Mouse (Mus musculus) erythroblast, embryonic 14.5 days (primary cell): ENCODE measurements around the gene Gm128. TPM values are rescaled to one million over a fixed set of nuclear protein-coding genes. Genes with fewer than 3 reads are reported as not detected.
A peak's percentile ranks its signal among the peaks of the same experiment; 100 is the strongest.
"Not testable (repeated sequence)": the region's sequence is repeated elsewhere in the genome, so short reads cannot be mapped to it uniquely, and the experiment has no call there.

ENCODE experiments used
- H3K27me3 ChIP-seq: 2 replicates; pipeline ENCODE4 v1.6.1; 2012; ENCODE audit warnings: inconsistent platforms; ENCODE audit not compliant: control insufficient read depth
- H3K36me3 ChIP-seq: 2 replicates; pipeline ENCODE4 v1.6.1; 2012; ENCODE audit warnings: mild to moderate bottlenecking, inconsistent platforms; ENCODE audit not compliant: control insufficient read depth
- H3K4me1 ChIP-seq: 2 replicates; pipeline ENCODE4 v1.6.1; 2012; ENCODE audit warnings: inconsistent platforms; ENCODE audit not compliant: control insufficient read depth
- H3K4me3 ChIP-seq: replicated peaks from 2 replicates; pipeline ENCODE3; 2012; ENCODE audit warnings: moderate library complexity, mild to moderate bottlenecking, inconsistent platforms
- H3K9me3 ChIP-seq: 2 replicates; pipeline ENCODE4 v1.6.1; 2012; ENCODE audit warnings: low read length, inconsistent platforms, mixed read lengths; ENCODE audit not compliant: control insufficient read depth
- GATA1 ChIP-seq: IDR thresholded peaks from 2 replicates; pipeline ENCODE4 v1.6.1; 2012; ENCODE audit warnings: low read length, inconsistent platforms, mixed read lengths
- TAL1 ChIP-seq: IDR thresholded peaks from 3 replicates; pipeline ENCODE4 v1.6.1; 2012; ENCODE audit warnings: low read length, inconsistent platforms, mixed read lengths
- polyA plus RNA-seq: library from polyadenylated mRNA; stranded (reverse); fragments of >175 nt; gene quantifications from 2 replicates; pipeline ENCODE4 v1.2.3, GENCODE M21; 2012

The Gm128 gene
- polyA plus RNA-seq, 1 experiment = not detected

DNA sequence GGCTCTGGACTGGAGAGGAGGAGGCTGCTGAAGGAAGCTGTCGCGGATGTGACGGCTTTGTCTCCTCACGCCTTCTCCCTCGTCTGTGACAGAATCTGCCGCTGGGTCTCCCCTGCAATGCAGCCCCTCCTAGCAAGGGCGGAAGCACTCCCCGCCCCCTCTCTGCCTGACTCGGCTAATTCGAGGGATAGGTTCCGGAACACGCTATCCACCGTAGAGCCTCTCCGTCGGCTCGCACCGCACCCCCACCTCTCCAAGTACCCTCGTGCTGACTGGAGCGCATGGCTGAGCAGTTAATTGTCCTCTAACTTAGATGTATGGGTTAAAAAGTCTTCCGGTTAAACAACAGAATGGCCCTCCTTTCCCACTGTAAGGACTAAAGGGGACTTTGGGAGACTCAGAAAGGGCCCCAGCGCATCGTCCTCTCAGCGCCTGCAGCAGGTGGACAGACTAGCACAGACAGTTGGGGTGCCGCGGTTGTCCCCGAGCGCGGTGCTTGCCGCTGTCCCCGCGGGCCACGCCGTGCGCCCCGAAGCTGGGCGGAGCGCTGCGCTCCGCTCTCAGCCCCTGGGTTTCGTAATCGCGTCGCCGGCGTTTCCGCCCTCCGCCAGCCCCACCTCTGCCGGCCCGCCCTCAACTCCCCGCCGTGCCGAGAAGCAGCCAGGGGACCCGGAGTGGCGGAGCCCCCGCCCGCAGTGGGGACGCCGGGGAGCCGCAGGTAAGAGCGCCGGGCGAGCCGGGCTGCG lies 13.1 kb downstream of the Gm128 start, which contains the start of gene Cdc42se1:
Gene Cdc42se1, plus strand, starts transcription at position 585 of the 746 bp plus-strand sequence.
- H3K9me3 ChIP-seq = no peaks in the 10 kb centered on the region
- no peaks in the 10 kb centered on the region for H3K27me3 ChIP-seq
- H3K4me3 ChIP-seq = peak within 1 kb of the TSS; percentile 82
- peaks cover 37% of the 10 kb centered on the region for H3K36me3 ChIP-seq
- peaks cover 59% of the 10 kb centered on the region for H3K4me1 ChIP-seq
- no peak for TF ChIP-seq TAL1
- TF ChIP-seq GATA1 = no peak

DNA sequence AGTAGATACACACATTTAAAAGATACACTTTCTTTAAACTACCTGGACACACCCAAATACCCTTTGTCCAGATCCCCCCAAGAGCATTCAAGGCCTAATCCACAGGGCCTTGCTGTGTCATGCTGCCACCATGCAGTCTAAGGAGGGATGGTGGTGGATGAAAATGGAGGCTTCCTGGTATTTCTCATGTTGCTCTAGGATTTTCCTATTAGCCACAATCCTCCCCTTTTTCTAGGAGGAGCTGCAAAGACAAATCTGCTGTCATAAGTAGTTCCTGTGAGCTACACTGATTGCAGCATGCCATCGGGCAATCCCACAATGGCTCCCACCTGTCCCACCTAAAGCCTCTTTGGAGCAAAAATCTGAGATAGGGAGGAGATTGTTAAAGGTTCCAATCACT lies 14.2 kb downstream of the Gm128 start:
- H3K4me3 ChIP-seq = no peak overlapping the region
- H3K9me3 ChIP-seq = no peaks in the 10 kb centered on the region
- peaks cover 52% of the 10 kb centered on the region for H3K4me1 ChIP-seq
- TF ChIP-seq GATA1 (no peak), TAL1 (no peak)
- no peaks in the 10 kb centered on the region for H3K27me3 ChIP-seq
- peaks cover 31% of the 10 kb centered on the region for H3K36me3 ChIP-seq

DNA sequence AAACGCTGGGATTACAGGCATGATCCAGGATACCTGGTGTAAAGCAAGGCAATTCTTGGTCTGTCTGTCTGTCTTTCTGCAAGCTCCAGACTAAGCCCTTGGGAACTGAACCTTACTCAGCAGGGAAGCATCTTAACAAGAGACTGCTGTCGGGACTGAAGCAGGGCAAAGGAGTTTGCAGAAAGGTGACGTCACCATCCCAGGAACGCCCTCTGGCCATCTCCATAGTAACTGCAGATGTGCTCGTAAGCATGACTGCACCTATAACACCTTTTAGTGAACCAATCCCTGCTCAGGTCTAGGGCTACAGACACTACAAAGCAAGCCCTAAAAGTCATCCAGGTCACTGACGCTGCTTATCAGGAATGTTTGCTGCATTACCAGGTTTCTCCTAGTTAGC lies 17.1 kb downstream of the Gm128 start:
- Histone ChIP-seq H3K36me3 (peaks cover 24% of the 10 kb centered on the region), H3K9me3 (no peaks in the 10 kb centered on the region), H3K4me3 (no peak overlapping the region), H3K27me3 (no peaks in the 10 kb centered on the region), H3K4me1 (peaks cover 25% of the 10 kb centered on the region)
- TF ChIP-seq GATA1 (no peak), TAL1 (no peak)

DNA sequence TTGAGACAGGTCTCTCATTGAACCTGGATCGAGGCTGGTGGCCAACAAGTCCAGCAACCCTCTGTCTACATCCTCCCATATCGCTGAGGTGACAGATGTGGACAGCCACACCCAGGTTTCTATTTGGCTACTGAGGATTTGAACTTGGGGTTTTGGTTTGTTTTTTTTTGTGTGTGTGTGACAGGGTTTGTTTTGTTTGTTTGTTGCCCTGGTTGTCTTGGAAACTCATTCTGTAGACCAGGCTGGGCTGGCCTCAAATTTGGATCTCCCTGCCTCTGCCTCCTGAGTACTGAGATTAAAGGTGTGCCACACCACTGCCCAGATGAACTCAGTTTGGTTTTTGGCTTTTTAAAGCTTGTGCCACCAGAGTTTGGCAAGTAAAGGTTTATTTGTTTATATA lies 18.4 kb downstream of the Gm128 start:
- H3K9me3 ChIP-seq = no peaks in the 10 kb centered on the region
- peaks cover 24% of the 10 kb centered on the region for H3K36me3 ChIP-seq
- TF ChIP-seq GATA1 (no peak), TAL1 (no peak)
- H3K4me3 ChIP-seq = no peak overlapping the region
- H3K27me3 ChIP-seq = no peaks in the 10 kb centered on the region
- peaks cover 26% of the 10 kb centered on the region for H3K4me1 ChIP-seq

DNA sequence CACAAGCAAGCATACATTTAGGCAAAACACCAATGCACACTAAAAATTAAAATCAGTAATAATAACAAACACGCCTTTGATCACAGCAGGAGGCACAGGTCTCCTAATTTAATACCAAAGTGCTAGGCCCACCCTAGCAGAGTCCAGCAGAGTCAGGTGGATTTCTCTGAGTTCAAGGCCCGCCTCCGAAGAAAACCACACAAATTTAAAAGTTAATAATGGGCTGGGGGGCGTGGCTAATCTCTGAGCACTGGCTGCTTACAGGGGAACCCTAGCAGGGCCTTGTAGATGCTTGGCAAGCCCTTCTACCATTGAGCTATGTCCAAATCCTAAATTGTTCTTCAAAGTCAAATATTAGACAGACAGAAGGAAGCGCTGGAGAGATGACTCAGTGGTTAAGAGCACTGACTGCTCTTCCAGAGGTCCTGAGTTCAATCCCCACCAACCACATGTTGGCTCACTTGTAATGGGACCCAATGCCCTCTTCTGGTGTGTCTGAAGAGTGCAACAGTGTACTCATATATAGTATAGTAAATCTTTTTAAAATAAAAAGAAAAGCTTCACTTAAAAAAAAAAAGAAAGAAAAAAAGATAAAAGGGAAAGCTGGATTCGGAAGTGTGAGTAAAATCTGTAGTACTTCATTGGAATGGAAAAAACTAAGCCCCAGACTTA lies 22.8 kb downstream of the Gm128 start:
- Histone ChIP-seq H3K4me1 (peaks cover 42% of the 10 kb centered on the region), H3K4me3 (peak overlapping the region; percentile 68)

DNA sequence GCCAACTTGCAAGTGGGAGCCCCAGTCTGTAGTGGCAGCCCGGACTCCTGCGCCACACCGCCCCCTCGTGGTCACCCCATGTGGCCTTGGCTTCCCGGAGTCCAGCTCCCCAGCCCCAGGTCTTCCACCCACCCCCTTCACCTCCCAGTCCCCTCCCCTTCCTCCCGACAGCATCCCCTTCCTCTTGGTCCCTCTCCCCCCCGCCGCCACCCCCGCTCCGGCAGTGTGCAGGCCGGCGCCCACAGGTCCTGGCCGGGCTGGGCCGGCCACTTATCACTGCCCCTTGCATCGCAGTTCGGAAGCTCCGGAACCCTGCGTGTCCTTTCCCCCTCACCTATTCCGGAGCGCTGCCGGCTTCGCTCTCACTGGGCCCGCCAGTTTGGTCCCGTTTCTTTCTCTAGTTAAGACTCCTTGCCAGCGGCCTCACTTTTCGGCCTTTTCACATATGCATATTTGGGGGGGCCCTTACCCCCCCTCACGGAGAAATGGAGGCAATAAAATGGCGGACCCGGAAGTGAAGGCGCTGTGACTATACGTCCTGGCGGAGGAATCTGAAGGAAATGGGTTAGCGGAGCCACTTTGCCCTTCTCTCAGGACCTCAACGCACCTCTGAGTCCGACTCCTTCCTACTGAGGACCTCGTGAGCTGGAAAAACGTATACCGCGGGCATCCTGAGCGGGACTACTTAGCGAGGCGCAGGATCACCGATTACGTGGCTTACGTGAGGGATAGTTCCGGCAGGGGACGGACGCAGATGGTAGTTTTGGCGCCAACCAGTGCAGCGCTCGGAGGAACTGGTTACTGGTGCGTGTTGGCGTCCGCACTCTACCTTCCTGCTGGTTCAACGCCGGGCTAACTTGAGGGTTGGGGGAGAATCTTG lies 23.9 kb downstream of the Gm128 start, which contains the start of gene Gabpb2:
Gene Gabpb2, minus strand, starts transcription at position 662 of the 880 bp plus-strand sequence.
- Histone ChIP-seq H3K36me3 (peaks cover 49% of the 10 kb centered on the region), H3K4me1 (peaks cover 39% of the 10 kb centered on the region), H3K27me3 (no peaks in the 10 kb centered on the region), H3K9me3 (no peaks in the 10 kb centered on the region), H3K4me3 (peak within 1 kb of the TSS; percentile 68)
- TF ChIP-seq GATA1 = no peak
- no peak for TF ChIP-seq TAL1

More for the DNA sequence above, 22.8 kb downstream of the Gm128 start:
- TF ChIP-seq GATA1 (no peak), TAL1 (no peak)
- H3K9me3 ChIP-seq = no peaks in the 10 kb centered on the region
- no peaks in the 10 kb centered on the region for H3K27me3 ChIP-seq
- peaks cover 47% of the 10 kb centered on the region for H3K36me3 ChIP-seq

DNA sequence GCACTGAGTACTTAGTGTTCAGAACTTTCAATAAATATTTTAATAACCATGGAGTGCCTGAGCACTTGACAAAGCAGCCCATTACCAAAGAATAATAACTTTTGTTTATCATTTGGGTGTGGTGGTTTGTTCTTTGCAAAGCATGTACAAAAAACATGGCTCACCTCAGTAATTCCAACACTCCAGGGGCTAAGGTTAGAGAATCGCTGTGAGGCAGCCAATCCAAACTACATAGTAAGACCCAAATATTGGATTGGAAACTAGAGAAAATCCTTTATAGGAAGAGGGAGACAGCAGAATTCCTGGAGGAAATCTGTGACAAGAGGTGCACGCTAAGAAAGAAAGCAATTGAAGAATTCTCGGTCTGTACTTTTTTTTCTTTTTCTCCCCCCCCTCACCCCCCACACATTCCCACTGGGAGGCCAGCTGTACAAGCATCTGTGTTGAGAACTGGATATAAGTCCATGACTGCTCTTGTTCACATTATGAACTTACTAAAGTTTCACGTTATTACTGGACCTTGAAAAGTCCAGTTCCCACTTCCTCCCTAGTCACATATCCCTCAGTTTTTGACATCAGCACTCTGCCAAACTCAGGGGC lies 24.6 kb downstream of the Gm128 start:
- Histone ChIP-seq H3K27me3 (no peaks in the 10 kb centered on the region), H3K4me1 (peaks cover 39% of the 10 kb centered on the region), H3K36me3 (peaks cover 56% of the 10 kb centered on the region), H3K4me3 (peak overlapping the region; percentile 68), H3K9me3 (no peaks in the 10 kb centered on the region)
- TF ChIP-seq TAL1 (no peak), GATA1 (no peak)

DNA sequence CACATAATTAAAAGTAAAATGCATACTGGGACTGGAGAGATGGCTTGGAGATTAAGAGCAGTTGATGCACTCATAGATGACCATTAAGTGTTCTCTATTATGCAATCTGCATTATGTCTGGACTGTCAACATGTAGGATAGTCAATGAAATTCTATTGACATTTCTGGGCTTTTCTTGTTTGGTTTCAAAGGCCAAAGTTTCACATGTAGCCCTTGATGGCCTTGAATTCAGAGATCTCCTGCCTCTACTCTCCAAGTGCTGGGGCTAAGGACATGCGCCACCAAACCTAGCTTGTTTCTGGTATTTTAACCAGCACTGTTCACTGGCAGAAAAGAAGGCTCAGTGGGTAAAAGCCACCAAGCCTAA lies 27.8 kb downstream of the Gm128 start:
- Histone ChIP-seq H3K4me1 (peaks cover 40% of the 10 kb centered on the region), H3K4me3 (no peak overlapping the region), H3K36me3 (peaks cover 78% of the 10 kb centered on the region), H3K9me3 (no peaks in the 10 kb centered on the region), H3K27me3 (no peaks in the 10 kb centered on the region)
- TF ChIP-seq GATA1 (no peak), TAL1 (no peak)

DNA sequence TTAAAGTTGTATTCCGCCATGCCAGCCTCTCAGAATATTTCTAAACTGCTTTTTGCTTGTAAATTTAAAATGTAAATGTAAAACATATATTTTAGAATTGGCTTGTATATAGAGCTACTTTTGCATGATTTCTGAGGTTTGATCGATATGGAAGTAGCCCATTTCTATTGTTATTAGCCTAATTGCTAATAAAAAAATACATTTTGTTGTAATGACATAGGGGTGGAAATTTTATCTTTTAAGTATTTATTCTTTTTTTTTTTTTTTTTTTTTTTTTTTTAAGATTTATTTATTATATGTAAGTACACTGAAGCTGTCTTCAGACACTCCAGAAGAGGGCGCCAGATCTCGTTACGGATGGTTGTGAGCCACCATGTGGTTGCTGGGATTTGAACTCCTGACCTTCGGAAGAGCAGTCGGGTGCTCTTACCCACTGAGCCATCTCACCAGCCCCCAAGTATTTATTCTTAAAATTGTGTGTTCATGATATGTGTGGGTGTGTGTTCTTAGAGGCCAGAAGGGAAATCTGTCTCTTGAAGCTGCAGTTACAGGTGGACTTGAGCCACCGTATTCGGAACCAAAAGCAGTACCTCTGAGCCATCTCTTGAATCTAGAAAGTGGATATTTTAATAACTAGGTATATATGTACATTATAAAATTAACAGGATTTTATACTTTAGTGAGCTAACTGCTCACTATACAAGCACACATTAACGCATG lies 28.3 kb downstream of the Gm128 start:
- H3K36me3 ChIP-seq = peaks cover 84% of the 10 kb centered on the region

More for the DNA sequence above, 28.3 kb downstream of the Gm128 start:
- not testable (repeated sequence) for H3K9me3 ChIP-seq, H3K27me3 ChIP-seq, H3K4me3 ChIP-seq
- peaks cover 35% of the 10 kb centered on the region for H3K4me1 ChIP-seq
